Mouse (Mus musculus): ENCODE measurements at regions not wholly inside any gene's neighbourhood (a gene's known extent, or its start where the extent isn't known, plus 50 kb on each side); places are given as distances from the start of the nearest gene placed in this dataset.

DNA sequence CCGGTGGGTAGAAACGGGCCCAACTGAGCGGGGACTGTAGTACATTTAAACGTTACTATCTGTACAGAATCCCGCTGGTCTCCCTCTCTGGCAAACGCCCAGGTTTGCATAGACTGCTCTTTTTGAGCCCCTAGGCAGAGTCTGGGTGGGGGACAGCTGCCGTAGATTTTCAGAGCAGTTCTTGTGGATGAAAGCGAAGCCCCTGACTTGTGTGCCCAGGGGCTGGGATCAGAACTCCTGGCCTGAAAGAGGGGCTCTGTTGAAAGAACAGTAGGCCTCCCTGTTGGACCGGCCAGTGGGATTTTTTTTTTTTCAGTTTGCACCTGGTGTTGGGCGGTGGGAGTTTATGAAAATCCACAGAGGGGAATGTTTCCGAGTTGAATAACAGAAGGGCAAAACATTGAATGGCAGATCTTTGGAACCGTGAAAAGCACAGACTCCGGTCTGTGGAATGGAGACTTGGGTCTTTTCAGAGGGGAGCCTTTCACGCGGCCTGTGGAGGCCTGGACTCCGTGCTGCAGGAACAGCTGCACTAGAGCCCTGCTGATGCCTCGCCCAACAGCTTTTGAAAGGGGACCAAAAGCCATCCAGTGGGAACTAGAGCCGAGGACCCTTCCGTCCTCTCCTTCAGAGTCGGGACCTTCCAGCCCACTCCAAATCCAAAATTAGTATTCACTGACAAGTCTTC lies 297.3 kb downstream of the Pik3r1 start:
- no peak for ATAC-seq (replicated peaks; ENCODE audit: insufficient number of reproducible peaks, low FRiP score, low TSS enrichment, poor library complexity, severe bottlenecking)

GRCm38 (mm10) chr13:101465748-101466127 lies 302.3 kb downstream of the Pik3r1 start:
- ATAC-seq (replicated peaks; ENCODE audit: insufficient number of reproducible peaks, low FRiP score, low TSS enrichment, poor library complexity, severe bottlenecking) = no peak

DNA sequence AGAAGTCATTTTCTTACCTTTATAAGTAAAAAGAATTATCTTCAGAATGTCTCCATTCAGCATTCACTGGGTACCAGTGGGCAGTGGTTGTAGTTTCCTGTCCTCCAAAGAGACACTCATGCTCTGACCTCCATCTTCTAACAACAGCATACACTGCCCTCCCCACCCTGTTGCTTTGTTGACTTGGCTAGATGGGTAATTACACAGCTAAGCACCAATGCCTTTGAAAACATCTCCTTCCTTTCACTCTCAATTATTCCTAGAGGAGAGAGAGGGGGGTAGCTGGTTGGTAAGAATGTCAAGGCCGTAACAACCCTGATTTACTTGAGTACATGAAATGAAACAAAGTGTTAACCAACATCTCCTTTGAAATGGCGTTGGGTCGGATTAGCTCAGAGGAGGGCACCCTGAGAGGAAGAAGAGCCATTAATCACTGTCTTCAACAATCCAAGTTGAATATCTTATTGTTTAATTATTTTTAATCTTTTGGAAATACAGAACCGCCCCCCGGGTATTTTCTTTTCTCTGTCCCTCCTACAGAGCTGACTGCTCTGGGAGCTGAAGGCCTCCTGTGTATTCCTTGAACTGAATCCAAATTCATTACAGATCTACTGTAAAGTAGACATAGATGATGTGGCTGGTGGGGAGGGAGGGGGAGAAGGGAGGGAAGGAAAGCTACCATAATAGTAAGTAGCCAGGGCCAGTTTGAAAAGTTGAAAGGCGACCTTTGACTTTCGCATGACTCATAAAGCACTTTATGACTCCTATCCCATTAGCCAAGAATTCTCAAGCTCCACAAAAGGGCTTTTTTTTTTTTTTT lies 302.9 kb downstream of the Pik3r1 start:
- no peak for ATAC-seq (replicated peaks; ENCODE audit: insufficient number of reproducible peaks, low FRiP score, low TSS enrichment, poor library complexity, severe bottlenecking)

DNA sequence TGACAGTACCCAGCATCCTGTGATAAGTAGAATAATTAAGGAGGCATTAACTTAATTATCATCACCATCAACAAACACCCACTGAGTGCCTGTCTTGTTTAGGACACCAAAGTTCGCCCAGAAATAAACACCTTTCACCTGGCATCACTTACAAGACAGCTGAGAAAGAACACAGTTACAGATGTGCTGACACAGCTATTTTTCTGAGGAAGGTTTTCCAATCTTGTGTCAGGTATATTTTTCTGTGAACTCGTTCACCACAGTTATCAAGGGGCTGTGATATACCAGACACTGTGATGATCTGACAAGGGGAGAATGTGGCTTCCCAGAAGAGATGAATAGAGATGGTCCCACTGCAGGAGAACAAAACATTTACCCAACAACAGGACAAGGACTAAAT lies 311.1 kb downstream of the Pik3r1 start:
- ATAC-seq (replicated peaks; ENCODE audit: insufficient number of reproducible peaks, low FRiP score, low TSS enrichment, poor library complexity, severe bottlenecking) = no peak

DNA sequence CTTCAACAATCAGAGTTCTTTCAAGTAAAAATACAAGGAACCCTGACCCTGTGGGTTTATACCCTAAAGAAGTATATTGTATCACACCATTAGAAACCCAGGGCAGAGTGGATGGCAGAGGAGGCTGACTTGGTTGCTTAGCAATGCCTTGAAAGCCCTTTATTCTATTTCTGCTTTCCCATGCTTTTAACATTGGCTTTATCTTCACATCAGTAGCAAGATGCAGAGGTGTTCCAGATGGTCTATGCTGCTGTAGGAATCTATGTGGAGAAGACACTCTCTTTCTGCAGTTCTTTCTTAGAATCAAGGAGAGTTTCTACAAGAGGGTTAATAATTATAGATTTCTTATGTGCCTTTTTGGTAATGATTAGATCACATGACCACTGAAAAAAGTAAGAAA lies 313.7 kb downstream of the Pik3r1 start:
- no peak for ATAC-seq (replicated peaks; ENCODE audit: insufficient number of reproducible peaks, low FRiP score, low TSS enrichment, poor library complexity, severe bottlenecking)

GRCm38 (mm10) chr13:101450501-101450900 lies 317.5 kb downstream of the Pik3r1 start:
- no peak for ATAC-seq (replicated peaks; ENCODE audit: insufficient number of reproducible peaks, low FRiP score, low TSS enrichment, poor library complexity, severe bottlenecking)

DNA sequence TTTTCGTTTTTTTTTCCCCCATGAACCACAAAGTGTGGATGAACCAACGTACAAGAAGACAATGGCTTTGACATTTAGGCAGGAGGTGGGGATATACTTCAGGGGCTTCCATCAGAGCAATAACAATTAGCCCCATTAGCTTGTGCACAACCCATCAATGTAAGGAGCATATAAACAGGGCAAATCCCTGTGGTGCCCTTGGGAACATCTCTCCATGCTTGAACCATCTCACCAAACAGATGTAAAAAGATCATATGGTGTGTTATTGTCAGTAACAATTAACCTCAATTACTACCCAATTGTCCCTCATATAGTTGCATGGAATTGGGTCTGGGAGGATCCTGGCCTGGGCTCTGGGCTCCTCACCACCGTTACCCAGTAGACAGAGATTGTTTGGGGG lies 328.5 kb downstream of the Pik3r1 start:
- no peak for ATAC-seq (replicated peaks; ENCODE audit: insufficient number of reproducible peaks, low FRiP score, low TSS enrichment, poor library complexity, severe bottlenecking)

DNA sequence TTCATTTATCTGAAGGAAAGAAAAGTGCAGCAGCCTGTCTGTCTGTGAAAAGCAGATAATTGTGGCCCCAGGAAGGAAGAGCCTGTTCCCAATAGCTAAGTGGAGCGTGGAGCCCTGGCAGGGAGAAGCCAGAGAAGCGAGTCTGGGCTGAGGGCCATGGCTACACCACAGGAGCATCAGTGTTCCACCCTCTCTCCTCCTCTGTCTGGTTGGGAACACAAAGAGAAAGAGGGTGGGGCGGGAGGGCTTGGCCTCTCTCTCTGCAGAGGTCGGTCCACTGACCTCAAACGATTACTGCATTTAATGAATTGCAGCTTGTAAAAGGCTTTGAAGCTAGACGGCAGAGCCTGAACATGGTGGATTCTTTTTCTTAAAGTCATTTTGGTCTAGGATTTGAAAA lies 329.0 kb downstream of the Pik3r1 start:
- no peak for ATAC-seq (replicated peaks; ENCODE audit: insufficient number of reproducible peaks, low FRiP score, low TSS enrichment, poor library complexity, severe bottlenecking)

- ATAC-seq (replicated peaks; ENCODE audit: insufficient number of reproducible peaks, low FRiP score, low TSS enrichment, poor library complexity, severe bottlenecking) = no peak
Measured at GRCm38 (mm10) chr13:101433162-101433561, 334.9 kb downstream of the Pik3r1 start.

- no peak for ATAC-seq (replicated peaks; ENCODE audit: insufficient number of reproducible peaks, low FRiP score, low TSS enrichment, poor library complexity, severe bottlenecking)
Measured at GRCm38 (mm10) chr13:101427426-101428221, 340.4 kb downstream of the Pik3r1 start.

DNA sequence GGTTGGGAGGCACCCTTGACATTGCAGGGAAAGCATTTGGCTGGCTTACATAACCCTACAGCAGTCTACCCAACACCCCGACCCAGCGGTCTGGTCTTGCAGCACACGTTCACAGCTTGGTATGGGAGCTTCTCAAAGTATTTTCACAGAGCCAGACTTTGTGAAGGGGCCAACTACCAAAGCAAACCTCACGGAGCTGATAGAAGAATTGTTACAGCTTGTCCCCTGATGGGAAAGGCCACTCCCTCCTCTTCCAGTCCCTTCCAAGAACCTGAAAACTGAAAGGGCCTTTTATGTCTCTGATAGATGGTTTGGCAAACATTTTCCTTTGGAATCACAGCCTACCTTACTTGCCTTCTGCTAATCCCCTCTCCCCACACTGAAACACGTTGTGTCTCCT lies 341.6 kb downstream of the Pik3r1 start:
- ATAC-seq (replicated peaks; ENCODE audit: insufficient number of reproducible peaks, low FRiP score, low TSS enrichment, poor library complexity, severe bottlenecking) = no peak

GRCm38 (mm10) chr13:101422082-101422481 lies 345.9 kb downstream of the Pik3r1 start:
- ATAC-seq (replicated peaks; ENCODE audit: insufficient number of reproducible peaks, low FRiP score, low TSS enrichment, poor library complexity, severe bottlenecking) = no peak

DNA sequence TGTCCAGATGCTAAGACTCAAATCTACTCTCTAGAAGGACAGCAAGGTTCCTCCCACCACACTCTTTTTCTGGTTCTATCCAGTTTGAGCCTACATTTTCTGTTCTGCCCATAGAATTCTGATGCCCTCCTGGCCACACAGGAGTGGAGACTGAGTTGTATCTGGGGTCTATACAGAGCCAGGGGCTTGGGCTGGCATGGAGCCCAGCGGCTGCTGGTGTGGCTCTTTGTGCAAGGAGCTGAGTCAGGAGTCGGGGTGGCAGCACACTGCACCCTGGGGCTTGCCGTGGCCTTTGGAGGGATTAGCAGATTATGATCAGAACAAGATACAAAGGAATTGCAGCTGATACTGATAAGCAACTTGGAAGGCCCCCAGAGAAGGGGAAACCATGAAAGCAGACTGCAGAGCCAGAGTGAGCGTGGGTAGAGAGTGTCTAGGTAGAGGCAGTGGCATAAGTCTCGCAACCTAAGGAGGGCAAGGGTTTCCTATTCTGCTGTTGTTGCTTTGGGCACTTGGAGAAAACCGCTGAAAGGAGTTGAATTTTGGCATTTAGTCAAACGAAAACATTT lies 348.5 kb downstream of the Pik3r1 start:
- no peak for ATAC-seq (replicated peaks; ENCODE audit: insufficient number of reproducible peaks, low FRiP score, low TSS enrichment, poor library complexity, severe bottlenecking)

DNA sequence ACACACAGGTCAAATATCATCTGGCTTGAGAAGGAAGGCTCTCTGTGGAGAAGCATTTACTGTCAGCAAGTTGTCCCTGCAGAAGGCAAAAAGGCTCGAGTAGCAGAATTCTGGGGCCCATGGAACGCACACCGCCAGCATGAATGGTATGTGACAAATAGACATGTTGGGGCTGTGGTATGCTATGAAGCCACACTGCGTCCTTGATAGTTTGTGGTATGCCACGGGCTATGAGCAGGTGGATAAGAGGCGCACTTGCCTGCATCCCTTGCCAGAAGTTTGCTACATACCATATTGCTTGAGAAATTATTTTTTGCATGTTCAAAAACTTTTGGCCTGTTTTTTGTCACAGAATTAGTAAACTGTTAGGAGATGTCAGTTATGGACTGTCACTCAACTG lies 349.7 kb downstream of the Pik3r1 start:
- no peak for ATAC-seq (replicated peaks; ENCODE audit: insufficient number of reproducible peaks, low FRiP score, low TSS enrichment, poor library complexity, severe bottlenecking)

GRCm38 (mm10) chr13:101408885-101409284 lies 359.1 kb downstream of the Pik3r1 start:
- no peak for ATAC-seq (replicated peaks; ENCODE audit: insufficient number of reproducible peaks, low FRiP score, low TSS enrichment, poor library complexity, severe bottlenecking)

DNA sequence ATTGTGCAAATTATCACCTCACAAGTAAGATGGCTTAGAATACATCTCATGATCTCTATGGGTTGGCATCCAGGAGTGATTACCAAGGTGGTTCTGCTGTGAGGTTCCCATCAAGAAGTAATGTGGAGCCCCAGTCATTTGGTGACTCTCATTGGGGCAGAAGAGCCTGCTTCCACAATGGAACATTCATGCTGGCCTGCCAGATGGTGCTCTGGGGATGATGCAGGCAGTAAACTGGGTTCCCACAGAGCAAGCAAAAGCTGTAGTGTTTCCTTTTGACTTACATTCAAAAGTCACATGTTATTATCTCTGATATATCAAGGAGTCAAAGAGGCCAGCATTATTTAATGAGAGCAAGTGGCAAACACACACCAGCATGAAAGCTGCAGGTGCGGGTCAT lies 360.4 kb downstream of the Pik3r1 start:
- no peak for ATAC-seq (replicated peaks; ENCODE audit: insufficient number of reproducible peaks, low FRiP score, low TSS enrichment, poor library complexity, severe bottlenecking)

DNA sequence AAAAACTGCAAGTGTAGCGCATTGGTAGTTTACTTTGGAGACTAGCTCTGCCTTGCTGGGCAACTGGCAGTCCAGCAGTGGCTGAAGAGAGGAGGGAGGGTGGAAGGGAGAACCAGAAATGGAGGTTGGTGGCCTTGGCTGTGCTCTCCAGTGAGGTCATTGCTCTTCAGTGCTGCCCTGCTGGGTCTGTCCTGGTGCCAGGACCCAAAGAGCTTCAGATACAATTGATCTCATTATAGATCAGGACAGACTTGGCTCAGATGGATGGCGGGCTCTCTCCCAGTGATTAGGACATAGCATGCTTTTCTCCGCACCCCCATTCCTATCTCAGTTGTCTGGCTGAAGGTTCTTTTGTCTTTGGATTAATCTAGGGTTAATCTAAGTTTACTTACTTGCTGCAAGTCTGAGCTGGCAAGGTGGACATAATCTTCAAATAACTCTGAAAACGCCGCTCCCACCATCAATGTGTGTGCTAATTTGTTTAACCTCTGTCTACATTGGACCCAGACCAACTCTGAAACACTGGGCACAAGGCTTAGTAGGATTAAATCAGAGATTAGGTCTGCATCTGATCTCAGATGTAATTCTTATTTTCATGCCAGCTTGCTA lies 394.3 kb downstream of the Pik3r1 start:
- ATAC-seq (replicated peaks; ENCODE audit: insufficient number of reproducible peaks, low FRiP score, low TSS enrichment, poor library complexity, severe bottlenecking) = no peak

- no peak for ATAC-seq (replicated peaks; ENCODE audit: insufficient number of reproducible peaks, low FRiP score, low TSS enrichment, poor library complexity, severe bottlenecking)
Measured at GRCm38 (mm10) chr13:101371906-101372305, 396.1 kb downstream of the Pik3r1 start.

DNA sequence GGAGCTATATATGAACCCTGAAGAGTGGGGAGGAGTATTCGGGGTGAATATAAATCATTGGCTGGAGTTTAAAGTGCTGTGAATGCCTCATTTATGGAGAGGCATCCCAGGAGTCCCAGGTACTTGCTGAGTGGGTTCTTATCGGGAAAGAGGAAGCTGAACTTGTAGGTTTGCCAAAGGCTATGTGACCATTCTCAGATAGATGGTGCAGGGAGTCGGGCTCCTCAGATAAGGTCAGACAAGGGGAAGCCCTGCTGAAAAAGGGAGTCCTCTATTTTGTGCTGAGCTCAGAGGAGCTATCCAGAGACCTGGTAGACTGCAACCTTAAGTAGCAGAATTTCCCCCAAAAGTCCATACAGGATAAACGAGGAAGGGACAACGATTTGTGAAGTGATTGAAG lies 399.8 kb downstream of the Pik3r1 start:
- ATAC-seq (replicated peaks; ENCODE audit: insufficient number of reproducible peaks, low FRiP score, low TSS enrichment, poor library complexity, severe bottlenecking) = no peak

Data from monocyte, adult 5-6 weeks (primary cell).